Mouse (Mus musculus): ENCODE data around the gene Creb3l2. TPM values are rescaled to one million over a fixed set of nuclear protein-coding genes. Genes with fewer than 3 reads are reported as not detected.

The Creb3l2 gene
- polyA plus RNA-seq, 1 experiment, result 5.6 TPM

DNA sequence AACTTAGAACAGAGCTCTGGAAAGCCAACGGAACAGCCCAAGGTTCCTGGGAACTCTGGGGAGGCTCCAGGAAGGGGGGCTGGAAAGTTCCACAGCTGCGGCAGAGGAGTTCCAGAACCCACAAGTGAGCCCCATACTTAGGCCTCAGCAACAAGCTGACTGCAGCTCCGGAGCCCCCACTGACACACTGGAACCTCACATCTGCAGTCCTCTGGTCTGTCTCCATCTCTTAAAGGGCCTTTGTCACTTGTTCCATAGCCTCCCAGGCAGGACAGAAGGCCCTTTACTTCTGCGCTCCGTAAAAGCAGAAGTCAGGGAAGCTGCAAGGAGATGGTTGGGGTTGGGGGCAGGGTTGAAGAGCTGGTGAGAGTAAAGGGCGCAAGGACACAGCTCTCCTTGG is 23.0 kb downstream of the Creb3l2 start:
- TF ChIP-seq POLR2A (IDR thresholded peaks at IDR 0.05; ENCODE audit: extremely low read depth, insufficient read depth, low read length) (no peak), CTCF (IDR thresholded peaks at IDR 0.05; ENCODE audit: extremely low read depth, insufficient read depth, low read length) (no peak)
- peak overlapping the region; percentile 76 for H3K27ac ChIP-seq (ENCODE audit: insufficient read depth, low read length)
- peaks cover 5% of the 10 kb centered on the region for H3K4me1 ChIP-seq (ENCODE audit: control insufficient read depth, insufficient read depth, low read length)
- no peak overlapping the region for H3K4me3 ChIP-seq (ENCODE audit: insufficient read depth, low read length)

DNA sequence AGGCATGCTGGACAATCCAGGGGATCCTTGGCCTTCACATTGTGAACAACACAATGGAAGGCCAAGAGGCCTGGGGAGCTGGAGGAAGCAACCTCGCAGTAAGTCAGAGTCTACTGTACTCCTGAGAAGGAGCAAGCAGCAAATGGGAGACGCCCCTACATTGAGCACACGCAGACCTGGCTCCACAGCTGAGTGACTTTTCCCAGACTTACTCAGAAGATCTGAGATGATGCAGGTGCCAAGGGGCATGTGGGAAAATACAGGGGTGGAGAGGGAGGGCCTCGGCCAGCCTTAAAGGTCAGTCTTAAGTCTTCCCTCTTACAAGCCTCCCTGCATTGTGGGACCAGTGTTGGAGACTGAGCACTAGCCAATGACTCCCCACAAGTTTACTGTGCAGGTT is 25.2 kb downstream of the Creb3l2 start:
- H3K4me3 ChIP-seq (ENCODE audit: insufficient read depth, low read length), result no peak overlapping the region
- no peak for TF ChIP-seq POLR2A (IDR thresholded peaks at IDR 0.05; ENCODE audit: extremely low read depth, insufficient read depth, low read length)
- TF ChIP-seq CTCF (IDR thresholded peaks at IDR 0.05; ENCODE audit: extremely low read depth, insufficient read depth, low read length), result no peak
- H3K27ac ChIP-seq (ENCODE audit: insufficient read depth, low read length), result no peak overlapping the region
- peaks cover 5% of the 10 kb centered on the region for H3K4me1 ChIP-seq (ENCODE audit: control insufficient read depth, insufficient read depth, low read length)

- Histone ChIP-seq H3K4me3 (ENCODE audit: insufficient read depth, low read length) (no peak overlapping the region), H3K27ac (ENCODE audit: insufficient read depth, low read length) (no peak overlapping the region), H3K4me1 (ENCODE audit: control insufficient read depth, insufficient read depth, low read length) (peaks cover 5% of the 10 kb centered on the region)
- TF ChIP-seq POLR2A (IDR thresholded peaks at IDR 0.05; ENCODE audit: extremely low read depth, insufficient read depth, low read length), result no peak
- TF ChIP-seq CTCF (IDR thresholded peaks at IDR 0.05; ENCODE audit: extremely low read depth, insufficient read depth, low read length), result no peak
Observed at GRCm38 (mm10) chr6:37415505-37415904, 26.4 kb downstream of the Creb3l2 start.

GRCm38 (mm10) chr6:37415034-37415433 is 26.9 kb downstream of the Creb3l2 start:
- Histone ChIP-seq H3K4me1 (ENCODE audit: control insufficient read depth, insufficient read depth, low read length) (peaks cover 4% of the 10 kb centered on the region), H3K4me3 (ENCODE audit: insufficient read depth, low read length) (no peak overlapping the region), H3K27ac (ENCODE audit: insufficient read depth, low read length) (no peak overlapping the region)
- TF ChIP-seq CTCF (IDR thresholded peaks at IDR 0.05; ENCODE audit: extremely low read depth, insufficient read depth, low read length), result no peak
- TF ChIP-seq POLR2A (IDR thresholded peaks at IDR 0.05; ENCODE audit: extremely low read depth, insufficient read depth, low read length), result no peak

GRCm38 (mm10) chr6:37414576-37414975 is 27.4 kb downstream of the Creb3l2 start:
- Histone ChIP-seq H3K4me1 (ENCODE audit: control insufficient read depth, insufficient read depth, low read length) (peaks cover 2% of the 10 kb centered on the region; the same call in 1 of the 2 replicates), H3K4me3 (ENCODE audit: insufficient read depth, low read length) (no peak overlapping the region), H3K27ac (ENCODE audit: insufficient read depth, low read length) (no peak overlapping the region)
- TF ChIP-seq CTCF (IDR thresholded peaks at IDR 0.05; ENCODE audit: extremely low read depth, insufficient read depth, low read length) (no peak), POLR2A (IDR thresholded peaks at IDR 0.05; ENCODE audit: extremely low read depth, insufficient read depth, low read length) (no peak)

DNA sequence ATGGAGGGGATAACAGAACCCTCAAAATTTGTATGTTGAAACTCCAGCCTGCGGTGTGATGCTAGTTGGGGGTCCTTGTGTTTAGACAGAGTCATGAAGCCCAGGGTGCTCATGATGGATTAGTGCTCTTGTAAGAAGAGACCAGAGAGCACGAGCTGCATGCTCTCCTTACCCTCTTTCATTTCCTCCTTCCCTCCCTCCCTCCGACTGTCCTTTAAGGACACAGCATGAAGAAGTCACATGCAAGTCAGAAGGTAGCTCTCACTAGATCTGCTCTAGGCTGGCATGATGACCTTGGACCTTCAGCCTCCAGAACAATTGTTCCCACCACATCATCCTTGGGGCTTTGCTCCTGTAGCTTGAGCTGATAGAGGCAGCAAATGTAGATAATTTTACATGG is 30.2 kb downstream of the Creb3l2 start:
- Histone ChIP-seq H3K27ac (ENCODE audit: insufficient read depth, low read length) (no peak overlapping the region), H3K4me1 (ENCODE audit: control insufficient read depth, insufficient read depth, low read length) (no peaks in the 10 kb centered on the region), H3K4me3 (ENCODE audit: insufficient read depth, low read length) (no peak overlapping the region)
- TF ChIP-seq POLR2A (IDR thresholded peaks at IDR 0.05; ENCODE audit: extremely low read depth, insufficient read depth, low read length) (no peak), CTCF (IDR thresholded peaks at IDR 0.05; ENCODE audit: extremely low read depth, insufficient read depth, low read length) (no peak)

- no peak overlapping the region for H3K4me3 ChIP-seq (ENCODE audit: insufficient read depth, low read length)
- TF ChIP-seq CTCF (IDR thresholded peaks at IDR 0.05; ENCODE audit: extremely low read depth, insufficient read depth, low read length), result no peak
- TF ChIP-seq POLR2A (IDR thresholded peaks at IDR 0.05; ENCODE audit: extremely low read depth, insufficient read depth, low read length), result no peak
- no peaks in the 10 kb centered on the region for H3K4me1 ChIP-seq (ENCODE audit: control insufficient read depth, insufficient read depth, low read length)
Observed at GRCm38 (mm10) chr6:37409829-37410228, 32.1 kb downstream of the Creb3l2 start.

DNA sequence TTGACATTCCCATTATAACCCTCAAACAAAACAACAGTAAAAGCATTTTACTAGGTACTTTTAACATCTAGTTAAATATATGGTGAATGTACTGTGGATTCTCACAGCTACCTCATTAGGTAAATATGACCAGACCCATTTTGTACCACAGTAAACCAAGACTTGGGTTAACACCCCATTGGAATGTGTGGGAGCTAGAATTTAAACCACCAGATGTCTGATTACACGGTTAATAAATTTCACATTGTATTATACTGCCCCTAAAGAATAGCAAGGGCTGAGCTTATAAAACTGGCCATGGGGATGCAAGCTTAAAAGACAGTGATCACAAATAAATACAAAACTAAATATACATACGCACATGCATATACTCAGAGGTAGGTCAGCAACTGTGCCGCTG is 34.1 kb downstream of the Creb3l2 start:
- TF ChIP-seq CTCF (IDR thresholded peaks at IDR 0.05; ENCODE audit: extremely low read depth, insufficient read depth, low read length) (no peak), POLR2A (IDR thresholded peaks at IDR 0.05; ENCODE audit: extremely low read depth, insufficient read depth, low read length) (no peak)
- Histone ChIP-seq H3K4me3 (ENCODE audit: insufficient read depth, low read length) (no peak overlapping the region), H3K4me1 (ENCODE audit: control insufficient read depth, insufficient read depth, low read length) (no peaks in the 10 kb centered on the region), H3K27ac (ENCODE audit: insufficient read depth, low read length) (no peak overlapping the region)

More at GRCm38 (mm10) chr6:37409829-37410228, 32.1 kb downstream of the Creb3l2 start:
- H3K27ac ChIP-seq (ENCODE audit: insufficient read depth, low read length), result no peak overlapping the region

DNA sequence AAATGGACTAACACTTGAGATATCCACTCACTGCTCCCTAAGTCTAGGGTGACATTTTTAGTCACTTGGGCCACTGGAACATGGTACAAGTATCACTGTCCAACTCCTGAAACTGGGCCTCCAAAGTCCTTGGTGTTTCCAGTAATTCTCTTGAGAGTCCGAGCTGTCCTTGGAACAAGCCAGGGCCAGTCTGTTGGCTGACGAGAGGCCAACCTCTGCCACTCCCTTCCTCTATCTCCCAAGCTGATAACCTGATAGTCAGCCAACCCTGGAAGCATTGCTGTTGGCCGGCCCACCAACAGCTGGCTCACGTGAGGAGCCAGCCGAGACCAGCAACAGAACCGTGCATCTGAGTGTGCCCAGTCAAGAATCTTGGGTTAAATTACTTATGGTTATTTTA is 35.0 kb downstream of the Creb3l2 start:
- TF ChIP-seq CTCF (IDR thresholded peaks at IDR 0.05; ENCODE audit: extremely low read depth, insufficient read depth, low read length) (no peak), POLR2A (IDR thresholded peaks at IDR 0.05; ENCODE audit: extremely low read depth, insufficient read depth, low read length) (no peak)
- H3K4me1 ChIP-seq (ENCODE audit: control insufficient read depth, insufficient read depth, low read length), result no peaks in the 10 kb centered on the region
- H3K27ac ChIP-seq (ENCODE audit: insufficient read depth, low read length), result no peak overlapping the region
- H3K4me3 ChIP-seq (ENCODE audit: insufficient read depth, low read length), result no peak overlapping the region

- TF ChIP-seq POLR2A (IDR thresholded peaks at IDR 0.05; ENCODE audit: extremely low read depth, insufficient read depth, low read length), result no peak
- TF ChIP-seq CTCF (IDR thresholded peaks at IDR 0.05; ENCODE audit: extremely low read depth, insufficient read depth, low read length), result no peak
- no peak overlapping the region for H3K27ac ChIP-seq (ENCODE audit: insufficient read depth, low read length)
Observed at GRCm38 (mm10) chr6:37406018-37406417, 35.9 kb downstream of the Creb3l2 start.

More at GRCm38 (mm10) chr6:37406018-37406417, 35.9 kb downstream of the Creb3l2 start:
- H3K4me1 ChIP-seq (ENCODE audit: control insufficient read depth, insufficient read depth, low read length), result no peaks in the 10 kb centered on the region
- H3K4me3 ChIP-seq (ENCODE audit: insufficient read depth, low read length), result no peak overlapping the region
